Mouse (Mus musculus) forebrain, postnatal 0 days (tissue): ENCODE measurements around the gene Limd2. TPM values are rescaled to one million over a fixed set of nuclear protein-coding genes. Genes with fewer than 3 reads are reported as not detected.
"Not testable (repeated sequence)": the region's sequence is repeated elsewhere in the genome, so short reads cannot be mapped to it uniquely, and the experiment has no call there.

Experiments used
- ATAC-seq: fragments of 200-750 bp; cut with Nextera tagmentation; 2 replicates; pipeline ENCODE4 v1.8.0; 2017; ENCODE audit warnings: mild to moderate bottlenecking, moderate library complexity
- DNase-seq: peaks from one replicate; pipeline ENCODE4 v3.0.0-alpha.2; 2015
- H3K27ac ChIP-seq: fragments of 300-500 bp; sonication (generic); 2 replicates; pipeline ENCODE4 v1.5.1; 2014; ENCODE audit warnings: low read depth, mild to moderate bottlenecking, antibody characterized with exemption, low read length, moderate library complexity, mixed read lengths
- H3K27me3 ChIP-seq: fragments of 300-500 bp; sonication (generic); 2 replicates; pipeline ENCODE4 v1.6.1; 2014; ENCODE audit warnings: mild to moderate bottlenecking, low read length, mixed read lengths; ENCODE audit not compliant: insufficient read depth
- H3K36me3 ChIP-seq: fragments of 300-500 bp; sonication (generic); 2 replicates; pipeline ENCODE4 v1.6.1; 2014; ENCODE audit warnings: mild to moderate bottlenecking, moderate library complexity; ENCODE audit not compliant: insufficient read depth
- H3K4me1 ChIP-seq: fragments of 300-500 bp; sonication (generic); 2 replicates; pipeline ENCODE4 v1.6.1; 2014; ENCODE audit warnings: antibody characterized with exemption; ENCODE audit not compliant: insufficient read depth
- H3K4me2 ChIP-seq: fragments of 300-500 bp; sonication (generic); 2 replicates; pipeline ENCODE4 v1.6.1; 2014; ENCODE audit warnings: low read depth, mild to moderate bottlenecking, moderate library complexity
- H3K4me3 ChIP-seq: fragments of 300-500 bp; sonication (generic); 2 replicates; pipeline ENCODE4 v1.5.1; 2014; ENCODE audit warnings: low read depth, low read length, mixed read lengths
- H3K9ac ChIP-seq: fragments of 300-500 bp; sonication (generic); 2 replicates; pipeline ENCODE4 v1.6.1; 2014; ENCODE audit warnings: mild to moderate bottlenecking
- H3K9me3 ChIP-seq: fragments of 300-500 bp; sonication (generic); 2 replicates; pipeline ENCODE4 v1.6.1; 2016; ENCODE audit warnings: low read length
- CTCF ChIP-seq: sonication (generic); IDR thresholded peaks from 2 replicates; pipeline ENCODE4 v1.5.1; 2016; ENCODE audit warnings: antibody characterized with exemption, control low read depth, low read depth
- WGBS: fragments of 180-500 bp; shearing (Covaris S2); extraction: QIAGEN DNeasy Blood & Tissue Kit; methylation state at CpG from one replicate; pipeline ENCODE4 v1.1.7; 2014; 5-methylcytosine and 5-hydroxymethylcytosine counted together
- polyA plus RNA-seq: library from polyadenylated mRNA; unstranded; fragments of >200 nt; fragmentation: Nextera tagmentation; extraction: Ambion mirVana; gene quantifications from 2 replicates; pipeline ENCODE4 v1.2.1, GENCODE M21; 2015
- total RNA-seq: library from RNA; depleted of rRNA; stranded (reverse); fragments of >200 nt; gene quantifications from 2 replicates; pipeline ENCODE4 v1.2.3, GENCODE M21; 2014

Gene Limd2
- total and polyA plus RNA-seq, 2 experiments from 2014 or later, result 85.0 to 171 TPM

DNA sequence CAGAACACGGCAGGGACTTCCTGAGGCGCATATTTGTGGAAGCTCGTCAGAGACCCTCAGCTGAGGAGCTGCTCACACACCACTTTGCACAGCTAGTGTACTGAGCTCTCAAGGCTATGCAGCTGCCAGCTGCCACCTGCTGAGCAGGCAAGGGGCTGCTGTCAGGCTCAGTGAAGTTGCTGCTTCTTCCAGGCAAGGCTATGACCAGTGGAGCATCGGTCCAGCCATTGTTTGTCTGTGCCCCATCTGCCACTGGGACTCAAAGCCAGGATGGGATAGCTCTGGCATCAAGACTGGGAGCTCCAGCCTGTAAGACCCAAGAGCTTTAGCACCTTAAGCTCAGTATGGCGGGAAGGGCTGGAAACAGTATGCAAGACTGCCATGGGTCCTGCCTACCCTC lies 6.6 kb downstream of the Limd2 start:
- Histone ChIP-seq H3K4me3 (no peak overlapping the region), H3K27ac (no peak overlapping the region), H3K36me3 (peaks cover 83% of the 10 kb centered on the region), H3K27me3 (no peaks in the 10 kb centered on the region), H3K9ac (no peak overlapping the region), H3K4me1 (no peaks in the 10 kb centered on the region), H3K4me2 (no peak overlapping the region), H3K9me3 (no peaks in the 10 kb centered on the region)
- TF ChIP-seq CTCF, result no peak
- 72% methylated on average over 5 of the region's 5 CpGs for WGBS
- ATAC-seq (0 out of 2 replicates have a peak, but pooled peaks have one; percentile 19), DNase-seq (no peak)

DNA sequence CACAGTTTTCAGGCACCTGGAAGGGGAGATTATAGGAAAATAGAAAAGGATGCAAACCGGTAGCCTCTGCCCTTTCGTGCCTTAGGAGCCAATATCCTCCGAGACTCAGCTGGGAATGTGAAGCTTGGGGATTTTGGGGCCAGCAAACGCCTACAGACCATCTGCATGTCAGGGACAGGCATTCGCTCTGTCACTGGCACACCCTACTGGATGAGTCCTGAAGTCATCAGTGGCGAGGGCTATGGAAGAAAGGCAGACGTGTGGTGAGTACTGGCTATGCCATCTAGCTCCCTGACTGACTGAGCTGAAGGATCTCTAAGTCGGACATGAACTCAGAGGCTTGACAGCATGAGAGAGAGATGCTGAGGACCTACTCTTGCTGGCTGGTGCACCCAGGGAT lies 8.5 kb downstream of the Limd2 start:
- Histone ChIP-seq H3K27ac (no peak overlapping the region), H3K36me3 (peaks cover 92% of the 10 kb centered on the region), H3K9me3 (no peaks in the 10 kb centered on the region), H3K27me3 (no peaks in the 10 kb centered on the region), H3K4me1 (no peaks in the 10 kb centered on the region), H3K4me2 (no peak overlapping the region), H3K4me3 (no peak overlapping the region), H3K9ac (no peak overlapping the region)
- 80% methylated on average over 8 of the region's 8 CpGs for WGBS
- TF ChIP-seq CTCF, result peak; percentile 20; the same call in 1 of the 2 replicates
- DNase-seq (no peak), ATAC-seq (no peak)

DNA sequence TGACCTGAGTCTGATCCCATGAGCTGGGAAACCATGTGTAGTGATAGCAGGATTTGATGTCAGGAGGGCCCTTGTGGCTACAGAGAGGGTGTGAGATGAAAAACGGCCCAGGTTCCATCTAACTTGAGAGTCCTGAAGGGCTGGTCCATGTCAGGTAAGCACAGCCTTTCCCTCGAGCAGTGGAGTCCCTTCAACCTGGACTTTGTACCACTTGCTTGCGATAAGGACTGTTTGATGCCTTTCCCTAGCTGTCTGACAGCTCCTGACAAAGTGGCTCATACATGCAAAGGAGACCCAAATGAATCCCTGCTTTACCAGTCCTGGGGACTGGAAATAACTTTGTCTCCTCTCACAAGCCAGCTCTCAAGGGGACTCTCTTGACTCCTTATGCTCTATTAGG lies 9.4 kb downstream of the Limd2 start:
- no peak for ATAC-seq
- peaks cover 83% of the 10 kb centered on the region for H3K36me3 ChIP-seq
- no peak for TF ChIP-seq CTCF

DNA sequence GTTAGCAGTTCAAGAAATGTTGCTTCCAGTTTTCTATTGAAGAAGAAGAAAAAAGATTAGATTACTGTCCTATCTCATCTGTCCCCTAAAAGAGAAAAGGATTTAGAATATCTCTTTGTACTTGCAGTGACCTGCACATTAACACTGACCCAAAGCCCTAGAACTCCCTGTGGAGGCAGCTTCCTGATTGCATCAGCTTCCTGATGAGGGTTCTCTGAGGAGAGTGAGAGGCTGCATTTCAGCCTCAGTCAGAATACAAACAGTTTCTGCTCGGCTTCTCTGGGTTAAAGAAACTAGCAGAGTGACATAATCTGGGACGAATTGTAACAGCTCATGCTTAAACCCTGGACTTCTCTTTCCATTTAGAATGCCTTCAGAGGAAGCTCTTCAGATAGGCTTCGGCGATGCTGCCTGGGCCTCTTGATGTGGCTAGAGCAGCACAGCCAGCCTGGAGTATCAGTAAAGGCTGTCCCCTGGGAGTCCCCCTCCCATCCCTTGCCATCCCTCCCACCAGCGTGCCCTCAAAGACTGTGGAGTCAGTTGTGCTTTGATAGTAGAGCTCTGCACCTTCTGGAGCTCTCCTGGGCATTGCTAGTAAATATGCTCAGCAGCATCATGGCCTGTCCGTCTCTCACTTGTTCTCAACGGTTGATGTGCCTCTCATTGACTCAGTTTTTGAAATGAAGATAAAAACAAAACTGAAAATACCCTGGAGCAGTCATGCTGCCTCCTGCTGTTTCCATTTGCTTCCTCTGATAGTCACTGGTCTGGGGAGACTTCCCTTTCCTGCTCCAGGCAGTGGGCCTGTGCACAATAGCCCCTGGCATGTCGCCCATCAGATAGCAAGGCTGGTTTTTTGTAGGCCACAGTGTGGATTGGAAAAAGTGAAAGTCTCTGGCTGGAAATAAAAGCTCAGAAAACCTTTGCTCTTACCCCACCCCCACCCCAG lies 25.8 kb downstream of the Limd2 start:
- 37% methylated on average over 8 of the region's 8 CpGs for WGBS
- TF ChIP-seq CTCF, result no peak
- Histone ChIP-seq H3K4me2 (no peak overlapping the region), H3K27me3 (no peaks in the 10 kb centered on the region), H3K9me3 (no peaks in the 10 kb centered on the region), H3K36me3 (peaks cover 20% of the 10 kb centered on the region), H3K9ac (no peak overlapping the region; the same call in 1 of the 2 replicates), H3K27ac (peak overlapping the region; percentile 75), H3K4me3 (no peak overlapping the region), H3K4me1 (no peaks in the 10 kb centered on the region)
- peak; percentile 48 for ATAC-seq
- DNase-seq, result peak; percentile 35

More for the DNA sequence above, 9.4 kb downstream of the Limd2 start:
- Histone ChIP-seq H3K9me3 (no peaks in the 10 kb centered on the region), H3K27ac (no peak overlapping the region), H3K9ac (no peak overlapping the region), H3K4me1 (no peaks in the 10 kb centered on the region), H3K4me3 (no peak overlapping the region), H3K4me2 (no peak overlapping the region), H3K27me3 (no peaks in the 10 kb centered on the region)
- no peak for DNase-seq
- 95% methylated on average over 3 of the region's 3 CpGs for WGBS

DNA sequence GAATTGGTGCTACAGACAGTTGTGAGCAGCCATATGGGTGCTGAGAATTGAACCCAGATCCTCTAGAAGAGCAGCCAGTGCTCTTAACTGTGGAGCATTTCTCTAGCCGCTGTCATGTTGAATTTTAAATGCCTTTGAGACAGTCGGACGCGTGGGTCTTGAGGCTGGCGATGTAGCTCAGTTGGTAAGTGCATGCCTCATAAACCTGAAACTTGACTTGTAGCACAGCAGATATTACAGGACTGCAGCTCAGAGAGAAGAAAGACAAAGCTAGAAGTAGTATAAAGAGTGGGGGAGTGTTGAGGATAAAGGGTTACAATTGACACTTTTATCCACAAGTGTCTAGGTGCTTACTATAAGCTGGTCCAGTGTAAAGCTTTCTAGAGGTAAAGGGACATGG lies 28.1 kb downstream of the Limd2 start:
- Histone ChIP-seq H3K9ac (no peak overlapping the region), H3K27me3 (no peaks in the 10 kb centered on the region), H3K4me3 (no peak overlapping the region), H3K9me3 (no peaks in the 10 kb centered on the region), H3K27ac (no peak overlapping the region), H3K36me3 (peaks cover 24% of the 10 kb centered on the region), H3K4me1 (no peaks in the 10 kb centered on the region), H3K4me2 (no peak overlapping the region)
- WGBS, result 94% methylated on average over 5 of the region's 5 CpGs
- ATAC-seq (no peak), DNase-seq (no peak)
- TF ChIP-seq CTCF, result no peak

DNA sequence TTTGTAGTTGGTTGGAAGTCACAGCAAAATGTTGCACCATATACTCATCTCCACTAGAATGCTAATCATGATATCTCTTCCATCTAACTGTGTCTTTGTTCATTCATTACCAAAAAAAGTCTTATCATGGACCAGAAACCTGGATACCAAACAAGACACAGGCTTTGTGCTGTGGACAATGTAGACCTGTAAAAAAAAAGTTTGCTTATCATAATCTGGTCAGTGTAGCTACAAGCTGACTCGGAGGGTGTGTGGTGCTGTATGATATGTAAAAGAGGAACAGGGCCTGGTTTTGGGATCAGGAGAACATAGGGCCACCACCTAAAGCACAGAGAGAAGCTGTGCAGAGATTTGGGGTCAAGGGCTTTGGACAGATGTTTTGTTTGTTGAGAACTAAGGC lies 31.2 kb downstream of the Limd2 start:
- ATAC-seq, result no peak
- Histone ChIP-seq H3K27me3 (no peaks in the 10 kb centered on the region), H3K4me2 (no peak overlapping the region), H3K4me1 (no peaks in the 10 kb centered on the region), H3K36me3 (peaks cover 13% of the 10 kb centered on the region; the same call in 1 of the 2 replicates), H3K9ac (no peak overlapping the region), H3K27ac (no peak overlapping the region), H3K4me3 (no peak overlapping the region), H3K9me3 (no peaks in the 10 kb centered on the region)
- no peak for DNase-seq
- no peak for TF ChIP-seq CTCF
- 98% methylated on average over 1 of the region's 1 CpGs for WGBS

DNA sequence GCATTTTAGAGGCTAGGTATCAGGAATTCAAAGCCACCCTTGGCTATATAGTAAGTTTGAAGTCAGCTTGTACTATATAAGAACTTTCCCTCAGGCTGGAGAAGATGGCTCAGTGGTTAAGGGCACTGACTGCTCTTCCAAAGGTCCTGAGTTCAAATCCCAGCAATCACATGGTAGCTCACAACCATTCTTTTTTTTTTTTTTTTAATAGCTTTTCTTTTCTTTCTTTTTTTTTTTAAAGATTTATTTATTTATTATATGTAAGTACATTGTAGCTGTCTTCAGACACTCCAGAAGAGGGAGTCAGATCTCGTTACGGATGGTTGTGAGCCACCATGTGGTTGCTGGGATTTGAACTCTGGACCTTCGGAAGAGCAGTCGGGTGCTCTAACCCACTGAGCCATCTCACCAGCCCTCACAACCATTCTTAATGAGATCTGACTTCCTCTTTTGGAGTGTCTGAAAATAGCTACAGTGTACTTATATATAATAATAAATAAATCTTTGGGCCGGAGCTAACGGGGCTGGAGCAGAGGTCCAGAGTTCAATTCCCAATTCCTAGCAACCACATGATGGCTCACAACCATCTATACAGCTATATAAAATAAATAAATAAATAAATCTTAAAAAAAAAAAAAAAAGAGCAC lies 33.8 kb downstream of the Limd2 start:
- WGBS, result 97% methylated on average over 4 of the region's 6 CpGs
- not testable (repeated sequence) for H3K4me2 ChIP-seq, H3K4me1 ChIP-seq, H3K4me3 ChIP-seq, ATAC-seq, H3K27ac ChIP-seq, H3K9me3 ChIP-seq, H3K9ac ChIP-seq, H3K27me3 ChIP-seq, DNase-seq
- peaks cover 30% of the 10 kb centered on the region for H3K36me3 ChIP-seq
